Mouse (Mus musculus): ENCODE data around the gene Stac2.
A peak's percentile ranks its signal among the peaks of the same experiment; 100 is the strongest.

Gene Stac2

DNA sequence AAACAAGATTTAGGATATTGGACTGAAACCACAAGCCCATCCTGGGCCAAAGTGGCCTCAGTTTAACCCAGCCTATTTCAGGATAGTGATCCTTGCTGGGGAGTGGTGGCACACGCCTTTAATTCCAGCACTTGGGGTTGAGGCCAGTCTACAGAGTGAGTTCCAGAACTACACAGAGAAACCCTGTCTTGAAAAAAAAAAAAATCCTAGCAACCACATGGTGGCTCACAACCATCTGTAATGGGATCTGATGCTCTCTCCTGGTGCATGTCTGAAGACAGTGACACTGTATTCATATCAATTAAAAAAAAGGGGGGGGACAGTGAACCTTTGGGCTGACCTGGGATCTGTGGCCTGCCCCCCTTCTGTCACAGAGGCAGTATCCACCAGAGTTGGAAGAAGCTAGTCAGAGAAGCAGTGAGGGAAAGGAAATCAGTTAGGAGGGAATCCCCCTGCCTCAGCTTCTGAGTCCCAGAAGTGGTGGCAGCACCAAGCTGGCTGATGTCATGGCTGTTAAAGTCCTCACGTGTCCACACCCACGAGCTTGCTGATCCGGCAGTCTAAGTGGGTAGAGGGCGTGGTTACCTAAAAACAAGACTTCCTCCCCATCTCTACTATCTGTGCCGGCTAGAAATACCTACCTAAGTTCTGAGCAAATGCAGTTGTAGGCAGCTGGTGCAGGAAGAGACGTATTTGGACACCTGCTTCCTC lies 54.2 kb downstream of the Stac2 start:
- peak in 1 of 2 experiments; percentile 54 for DNase-seq (ENCODE audit: low read depth in 1 of 2, low spot score in 2 of 2)

DNA sequence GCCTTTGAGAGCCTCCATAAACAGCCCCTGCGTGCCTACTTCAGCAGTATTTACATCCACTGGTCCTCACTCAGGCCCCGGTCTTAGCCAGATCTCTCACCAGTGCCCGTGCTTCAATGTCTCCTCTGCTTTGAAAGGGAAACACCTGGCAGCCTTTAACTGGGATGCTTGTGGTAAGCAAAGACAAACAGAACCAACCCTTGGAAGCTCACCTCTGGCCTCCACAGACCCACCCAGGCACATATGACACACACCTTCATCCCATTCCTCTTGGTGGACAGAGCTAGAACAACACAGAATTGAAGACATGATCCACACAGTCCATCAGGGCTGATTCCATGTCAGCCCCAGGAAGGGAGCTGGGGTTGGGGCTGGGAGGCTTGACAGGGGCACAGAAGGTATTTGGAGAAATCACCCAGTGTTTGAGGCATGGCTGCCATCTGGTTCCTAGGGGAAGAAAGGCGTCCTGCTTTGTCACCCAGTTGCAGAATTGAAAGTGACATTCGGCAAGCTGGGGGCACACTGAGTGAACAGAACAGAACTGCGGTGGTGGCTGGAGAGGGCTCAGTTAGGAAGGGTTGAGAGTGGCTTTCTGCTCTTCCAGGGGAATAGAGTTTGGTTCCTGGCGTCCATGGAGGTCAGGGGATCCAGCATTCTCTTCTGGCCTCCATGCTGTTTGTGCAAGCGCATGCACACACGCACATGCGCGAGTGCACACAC lies 55.0 kb downstream of the Stac2 start:
- DNase-seq (ENCODE audit: low read depth in 1 of 2, low spot score in 2 of 2) = no peak

DNA sequence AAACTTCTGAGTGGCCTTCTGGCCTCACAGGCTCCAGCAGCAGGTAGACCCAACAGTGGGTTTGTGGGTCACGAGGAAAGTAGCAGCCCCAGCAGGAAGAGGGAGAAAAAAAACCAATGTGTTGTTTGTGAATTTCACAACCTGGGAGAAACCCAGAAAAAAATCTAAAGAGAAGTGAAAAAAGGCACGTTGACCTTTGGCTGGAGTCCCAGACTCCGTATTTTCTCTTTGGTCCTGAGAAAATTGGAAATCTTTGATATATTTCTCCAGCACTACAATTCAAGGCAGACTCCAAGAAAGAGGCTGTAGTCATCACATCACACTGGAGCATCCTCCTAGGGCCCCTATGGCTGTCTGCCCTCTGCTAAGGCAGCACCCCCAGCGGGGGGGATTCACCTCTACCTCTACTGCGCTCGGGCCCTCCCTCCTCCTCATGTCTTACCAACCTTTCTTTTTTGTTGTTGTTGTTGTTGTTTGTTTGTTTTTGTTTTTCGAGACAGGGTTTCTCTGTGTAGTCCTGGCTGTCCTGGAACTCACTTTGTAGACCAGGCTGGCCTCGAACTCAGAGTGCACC lies 55.8 kb downstream of the Stac2 start:
- DNase-seq (ENCODE audit: low read depth in 1 of 2, low spot score in 2 of 2) = no peak

DNA sequence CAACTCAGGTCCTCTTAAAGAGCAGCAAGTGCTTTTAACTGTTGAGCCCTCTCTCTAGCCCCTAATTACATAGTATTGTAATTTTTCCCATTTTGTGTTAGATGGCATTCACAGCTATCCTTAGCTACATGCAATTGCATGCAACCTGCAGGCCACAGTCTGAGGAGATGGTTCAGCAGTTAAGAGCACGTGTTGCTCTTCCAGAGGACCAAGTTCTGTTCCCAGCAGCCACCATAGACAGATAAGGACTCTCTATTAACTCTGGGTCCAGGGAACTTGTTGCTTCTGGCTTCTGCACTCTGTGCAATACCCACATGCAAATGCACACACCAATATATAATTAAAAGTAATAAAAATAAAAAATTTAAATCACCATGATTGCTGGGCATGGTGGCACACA lies 56.6 kb downstream of the Stac2 start:
- DNase-seq (ENCODE audit: low read depth in 1 of 2, low spot score in 2 of 2) = no peak

DNA sequence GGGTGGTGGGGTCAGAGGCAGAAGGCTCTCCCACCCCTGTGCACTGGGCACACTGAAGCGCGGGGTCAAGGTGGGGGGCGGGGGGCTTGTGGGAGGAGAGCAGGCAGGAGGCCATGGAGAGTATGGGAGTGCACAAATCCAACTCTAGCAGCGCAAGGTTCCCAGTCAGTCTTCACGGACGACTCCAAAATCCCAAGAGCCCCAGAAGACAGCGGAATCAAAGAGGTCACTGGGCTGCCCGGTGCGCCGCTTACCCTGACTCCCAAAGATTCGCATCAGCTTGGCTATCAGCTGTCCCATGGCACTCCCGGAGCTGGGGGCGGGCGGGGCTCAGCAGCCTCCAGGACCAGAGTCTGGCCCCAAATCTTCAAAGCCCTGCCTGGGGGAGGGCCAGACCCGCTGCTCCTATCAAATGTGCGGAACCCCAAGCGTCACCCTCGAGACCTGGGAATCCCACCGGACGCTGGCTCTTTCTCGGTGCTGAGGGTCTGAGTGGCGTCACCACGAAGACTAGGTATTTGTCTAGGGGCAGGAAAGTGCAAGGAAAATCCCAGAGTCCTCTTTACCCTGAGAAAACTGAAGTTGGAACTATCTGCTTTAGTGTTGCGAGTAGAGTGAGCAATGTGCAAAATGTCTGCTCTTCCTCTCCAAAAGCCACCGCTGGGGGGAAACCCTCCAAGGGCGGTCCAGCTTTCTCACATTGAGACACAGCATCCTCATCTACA lies 57.5 kb downstream of the Stac2 start, which contains the start of gene Arl5c:
Gene Arl5c, minus strand, starts transcription at position 618 of the 725 bp plus-strand sequence.
- peak in 1 of 2 experiments; percentile 74 for DNase-seq (ENCODE audit: low read depth in 1 of 2, low spot score in 2 of 2)

DNA sequence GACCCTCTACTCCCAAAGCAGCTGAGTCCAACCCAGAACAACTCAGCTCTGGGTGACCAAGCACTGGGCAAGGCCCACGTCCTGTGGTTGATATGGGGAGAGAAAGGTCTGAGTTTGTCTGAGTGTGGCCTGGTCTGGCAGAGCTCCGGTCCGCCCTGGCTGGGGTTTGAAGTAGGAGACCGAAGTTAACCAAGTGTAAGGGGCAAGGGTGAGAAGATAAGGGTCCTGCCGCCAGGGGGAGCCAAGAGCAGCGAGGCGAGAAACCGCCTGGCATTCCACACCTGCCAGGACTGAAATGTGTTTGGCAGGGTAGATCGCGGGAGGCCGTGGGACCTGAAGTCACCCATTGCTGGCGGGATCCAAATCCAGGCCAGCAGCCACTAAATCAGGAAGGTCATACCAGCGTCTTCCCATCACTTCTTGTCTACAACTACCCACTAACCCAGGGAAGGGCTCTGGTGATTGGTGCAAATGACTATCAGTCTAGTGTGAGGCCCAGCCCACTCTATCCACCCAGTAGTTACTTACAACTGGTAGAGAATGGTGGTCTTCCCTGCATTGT lies 58.6 kb downstream of the Stac2 start:
- DNase-seq (ENCODE audit: low read depth in 1 of 2, low spot score in 2 of 2) = peak; percentile 42 to 78

DNA sequence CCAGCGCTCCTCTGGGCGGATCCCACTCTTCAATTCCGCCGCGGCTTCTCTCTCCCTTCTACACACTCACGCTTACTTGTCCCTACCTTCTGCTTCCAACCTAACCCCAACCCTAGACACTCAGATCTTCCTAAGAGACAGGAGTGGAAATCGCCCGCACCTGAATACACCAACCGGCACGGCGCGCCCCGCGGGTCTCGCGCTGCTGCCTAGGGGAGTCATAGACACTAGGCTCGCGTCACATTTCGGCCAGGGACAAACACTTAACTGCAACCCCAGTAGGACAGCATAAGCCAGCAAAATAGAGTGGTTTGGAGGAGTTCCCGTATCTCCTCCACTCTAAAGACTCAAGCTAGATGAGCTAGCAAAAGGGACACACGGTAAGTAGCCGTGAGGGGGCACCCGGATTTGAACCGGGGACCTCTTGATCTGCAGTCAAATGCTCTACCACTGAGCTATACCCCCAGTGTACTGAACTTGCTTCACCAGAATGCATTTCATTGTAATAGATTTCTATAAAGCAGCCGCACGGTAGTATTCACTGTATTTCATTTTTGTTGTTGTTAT lies 64.6 kb downstream of the Stac2 start:
- DNase-seq (ENCODE audit: low read depth in 1 of 2, low spot score in 2 of 2) = peak; percentile 73 to 86

DNA sequence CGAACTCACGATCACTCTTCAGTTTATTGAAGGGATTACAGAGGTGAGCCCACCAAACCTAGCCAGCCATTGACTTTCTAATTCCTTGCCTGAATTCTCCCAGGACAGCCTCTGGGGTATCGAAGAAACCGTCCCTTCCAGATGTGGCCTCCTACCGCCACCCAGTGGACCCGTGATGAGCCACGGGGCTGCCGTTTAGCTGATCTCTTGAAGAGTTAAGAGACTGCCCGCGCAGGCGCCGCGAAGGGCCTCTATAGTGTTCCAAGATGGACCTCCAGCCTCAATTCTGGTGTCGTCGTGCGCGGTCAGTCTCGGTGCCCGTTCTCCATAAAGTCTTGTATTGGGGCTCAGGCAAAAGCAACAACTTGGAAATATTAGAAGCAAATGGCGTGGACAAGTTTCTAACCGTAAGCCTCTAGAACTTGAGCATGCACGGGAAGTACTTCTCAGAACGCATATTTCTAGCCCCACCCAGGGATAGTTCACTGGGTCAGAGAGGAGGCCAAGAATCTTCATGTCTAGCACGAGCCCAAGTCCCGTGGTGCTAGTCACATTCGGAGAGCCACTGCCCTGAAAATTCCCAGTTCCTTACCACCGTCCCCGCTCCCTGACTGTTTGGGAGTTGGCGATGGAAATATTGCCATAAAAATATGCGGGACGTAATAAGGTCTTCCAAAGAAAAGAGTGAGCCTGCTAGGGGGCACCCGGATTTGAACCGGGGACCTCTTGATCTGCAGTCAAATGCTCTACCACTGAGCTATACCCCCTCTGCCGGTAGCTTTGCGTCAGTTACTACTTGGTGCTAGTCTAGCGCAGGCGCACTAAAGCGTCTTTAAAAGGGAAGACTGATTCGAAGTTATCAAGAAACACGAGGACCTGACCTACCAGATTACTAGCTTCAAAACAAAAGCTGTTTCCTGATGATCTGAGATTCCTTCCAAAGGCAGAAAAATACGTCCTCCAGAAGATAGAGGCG lies 65.4 kb downstream of the Stac2 start:
- peak; percentile 81 to 95 for DNase-seq (ENCODE audit: low read depth in 1 of 2, low spot score in 2 of 2)

DNA sequence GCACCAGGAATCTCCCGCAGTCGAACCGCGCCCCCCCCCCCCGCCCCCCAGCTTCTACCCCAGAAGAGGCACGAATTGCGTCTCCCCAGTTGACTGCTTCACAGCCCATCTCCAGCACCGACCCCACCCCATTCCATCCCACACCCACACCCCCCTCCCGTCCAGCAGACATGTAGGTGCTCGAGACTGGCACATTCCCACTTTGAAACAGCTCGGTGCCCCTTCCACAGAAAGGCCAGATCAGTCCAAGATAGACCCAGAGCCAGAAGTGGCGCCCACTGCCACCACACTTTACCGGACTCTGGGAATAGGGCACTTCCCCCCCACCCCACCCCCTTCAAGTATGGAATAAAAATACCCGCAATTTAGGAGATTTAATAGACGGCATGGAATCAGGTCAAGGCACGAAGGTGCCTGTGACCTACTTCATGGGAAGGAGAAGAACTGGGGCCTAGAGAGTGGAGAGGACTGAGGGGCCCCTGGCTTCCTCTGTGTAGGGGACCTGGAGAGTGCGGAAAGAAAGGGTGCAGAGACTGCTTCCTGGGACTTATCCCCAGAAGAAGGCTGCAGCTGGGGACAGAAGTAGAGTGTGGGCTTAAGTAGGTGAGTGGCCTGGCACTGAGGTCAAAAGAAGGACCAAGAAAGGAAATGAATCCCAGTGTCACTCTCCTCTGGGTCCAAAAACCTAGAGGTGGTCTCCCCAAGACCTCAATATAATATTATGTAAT lies 66.4 kb downstream of the Stac2 start:
- DNase-seq (ENCODE audit: low read depth in 1 of 2, low spot score in 2 of 2) = no peak

Measured in monocyte, adult 2 months (primary cell).